Mouse (Mus musculus) CD4-positive, CD25-positive, alpha-beta regulatory T cell, adult 4 months (primary cell): Measurements from ENCODE around the gene Ildr2. TPM values are rescaled to one million over a fixed set of nuclear protein-coding genes. Genes with fewer than 3 reads are reported as not detected.
A peak's percentile ranks its signal among the peaks of the same experiment; 100 is the strongest.

Experiments
- ATAC-seq: one replicate; pipeline ENCODE4 v1.8.0; 2017
- polyA plus RNA-seq, 2 experiments: library from polyadenylated mRNA; unstranded; fragments of 100-300 nt; shearing (Covaris generic); gene quantifications; one replicate each; pipeline ENCODE4 v1.2.1; 2017

Ildr2 gene
- polyA plus RNA-seq, 2 experiments from 2014 or later, result not detected

DNA sequence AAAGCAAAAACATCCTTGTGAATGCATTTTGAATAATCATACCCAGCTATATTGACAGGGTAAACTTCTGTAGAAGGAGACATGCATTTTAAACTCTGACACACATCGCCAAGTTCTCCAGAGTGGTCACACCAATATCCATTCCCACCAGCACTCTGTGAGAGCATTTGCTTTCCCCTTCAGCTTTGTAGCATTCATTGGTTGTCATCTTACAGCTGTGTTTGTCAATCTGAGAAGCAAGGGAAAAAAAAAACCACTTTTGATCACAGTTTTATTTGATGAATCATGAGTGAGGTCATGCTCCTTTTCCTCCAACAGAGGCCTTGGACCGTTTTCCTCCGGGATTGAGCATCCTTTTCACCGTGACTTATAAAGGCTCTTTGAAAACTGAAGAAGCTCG lies 89.6 kb downstream of the Ildr2 start:
- ATAC-seq, result no peak

DNA sequence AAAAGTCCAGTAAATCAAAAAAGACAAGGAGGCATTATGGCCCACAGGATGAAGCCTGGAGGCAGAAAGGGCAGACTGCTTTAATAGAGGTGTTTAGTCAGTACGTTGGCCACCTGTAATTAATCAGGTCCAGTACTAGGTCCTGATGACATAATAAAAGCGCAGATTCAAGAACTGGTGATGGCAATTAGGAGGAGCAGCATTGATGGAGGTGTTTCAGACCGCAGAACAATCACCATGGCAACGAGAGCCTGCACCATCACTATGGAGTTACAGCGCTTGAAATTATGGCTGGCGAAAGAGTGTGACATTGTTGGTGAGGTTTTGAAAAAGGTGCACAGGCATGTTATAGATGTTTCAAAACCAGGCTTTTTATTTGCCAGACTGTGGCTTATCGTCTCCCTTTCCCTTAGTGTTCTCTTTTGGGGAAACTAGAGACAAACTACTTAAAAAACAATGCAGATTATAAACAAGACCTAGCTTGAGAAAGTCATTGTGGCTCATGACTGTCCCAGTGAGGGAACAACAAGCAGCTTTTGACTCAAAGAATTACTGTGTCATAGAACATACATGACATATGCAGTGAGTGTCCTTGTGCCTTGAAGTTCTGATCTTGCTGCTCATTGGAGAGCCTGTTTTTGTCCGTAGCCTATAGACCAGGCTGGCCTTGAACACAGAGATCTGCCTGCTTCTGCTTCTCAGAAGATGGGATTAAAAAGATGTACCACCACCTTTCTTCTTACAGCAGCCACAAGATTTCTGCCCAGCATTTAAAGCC lies 90.5 kb downstream of the Ildr2 start:
- no peak for ATAC-seq

GRCm38 (mm10) chr1:166345602-166346001 lies 91.7 kb downstream of the Ildr2 start:
- ATAC-seq, result no peak

DNA sequence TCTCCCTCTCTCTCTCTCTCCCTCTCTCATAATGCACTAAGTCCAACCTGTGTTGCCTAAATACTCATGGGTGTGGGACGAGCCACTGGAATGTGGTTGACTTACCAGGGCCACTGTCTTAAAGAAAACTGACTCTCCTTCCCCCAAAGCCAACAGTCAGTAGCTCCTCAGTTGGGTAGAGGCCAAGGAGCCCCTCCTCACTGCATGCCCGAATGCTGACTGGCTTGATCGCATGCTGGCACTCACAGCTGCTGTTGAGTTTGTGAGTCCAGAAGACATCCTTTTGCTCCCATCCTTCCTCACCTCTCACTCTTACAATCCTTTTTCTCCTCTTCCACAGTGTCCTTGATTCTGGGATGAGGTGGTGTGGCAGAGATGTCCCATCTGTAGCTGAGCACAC lies 93.0 kb downstream of the Ildr2 start:
- ATAC-seq, result no peak

DNA sequence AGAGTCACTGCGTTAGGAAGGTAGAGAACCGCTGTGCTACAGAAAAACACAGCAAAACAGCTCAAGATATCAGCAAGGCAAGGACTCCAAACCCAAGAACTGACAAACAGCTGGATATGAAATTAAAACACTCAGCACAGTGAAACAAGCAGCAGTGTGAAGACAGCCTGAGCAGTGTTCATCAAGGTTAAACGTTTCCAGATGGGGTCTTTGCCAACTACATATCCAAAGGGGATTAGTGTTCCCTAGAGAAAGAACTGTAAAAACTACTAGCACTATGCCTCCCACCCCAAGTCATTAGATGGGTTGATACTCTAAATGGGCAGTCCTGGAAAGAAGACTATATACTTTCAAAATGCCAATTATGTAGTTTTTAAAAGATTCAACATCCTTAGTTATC lies 95.4 kb downstream of the Ildr2 start:
- no peak for ATAC-seq

- no peak for ATAC-seq
These were observed 95.8 kb downstream of the Ildr2 start for GRCm38 (mm10) chr1:166349751-166350150.

DNA sequence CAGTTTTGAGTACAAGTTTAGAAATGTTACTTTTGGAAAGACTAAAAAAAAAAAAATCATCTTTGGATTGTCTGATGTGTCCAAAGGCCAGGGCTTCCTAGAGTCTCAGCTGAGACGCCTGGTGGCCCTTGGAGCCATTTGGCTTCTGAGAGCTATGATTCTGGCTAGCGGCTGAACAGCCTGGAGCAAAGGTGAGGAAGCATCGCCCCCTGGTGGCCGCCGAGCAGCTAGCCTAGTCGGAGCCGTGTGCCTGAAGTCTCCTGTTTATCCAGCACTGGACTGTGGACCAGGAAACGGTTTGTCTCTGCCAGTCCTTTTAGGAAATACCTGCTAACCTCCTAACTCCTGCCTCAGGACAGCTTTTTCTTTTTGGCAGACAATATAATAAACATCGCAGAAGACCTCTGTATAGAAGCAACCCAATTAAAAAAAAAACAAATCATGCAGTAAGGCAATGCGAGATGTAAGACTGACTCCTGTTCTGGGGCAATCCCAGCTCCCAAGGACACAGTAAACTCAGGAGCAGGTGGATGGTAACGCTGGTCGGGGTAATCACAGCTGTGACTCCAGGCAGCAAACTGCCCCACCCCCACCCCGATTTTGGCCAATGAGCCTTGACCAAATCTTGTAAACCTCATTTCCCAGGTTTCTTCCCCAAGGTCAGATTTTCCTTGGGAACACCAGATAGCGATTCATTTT lies 106.4 kb downstream of the Ildr2 start:
- ATAC-seq, result peak; percentile 95

DNA sequence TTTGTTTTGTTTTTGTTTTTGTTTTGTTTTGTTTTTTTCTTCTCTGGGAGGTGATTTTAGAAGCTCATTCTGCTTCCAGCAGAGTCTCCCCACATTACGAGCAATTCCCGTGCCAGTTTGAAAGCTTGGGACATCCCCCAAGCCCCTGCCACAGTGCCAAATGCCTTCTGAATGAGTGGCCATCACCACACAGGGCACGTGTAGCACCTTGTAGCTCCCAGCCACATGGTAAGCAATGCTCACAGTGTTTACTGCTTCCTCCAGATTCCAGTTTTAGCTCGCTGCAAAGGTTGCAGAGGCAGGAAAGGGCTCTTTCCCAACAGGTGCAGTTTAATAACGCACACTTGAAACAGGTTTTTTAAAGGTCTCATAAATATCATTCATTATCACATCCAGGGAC lies 107.0 kb downstream of the Ildr2 start:
- no peak for ATAC-seq

- no peak for ATAC-seq
These were observed 107.9 kb downstream of the Ildr2 start for GRCm38 (mm10) chr1:166361842-166362241.

DNA sequence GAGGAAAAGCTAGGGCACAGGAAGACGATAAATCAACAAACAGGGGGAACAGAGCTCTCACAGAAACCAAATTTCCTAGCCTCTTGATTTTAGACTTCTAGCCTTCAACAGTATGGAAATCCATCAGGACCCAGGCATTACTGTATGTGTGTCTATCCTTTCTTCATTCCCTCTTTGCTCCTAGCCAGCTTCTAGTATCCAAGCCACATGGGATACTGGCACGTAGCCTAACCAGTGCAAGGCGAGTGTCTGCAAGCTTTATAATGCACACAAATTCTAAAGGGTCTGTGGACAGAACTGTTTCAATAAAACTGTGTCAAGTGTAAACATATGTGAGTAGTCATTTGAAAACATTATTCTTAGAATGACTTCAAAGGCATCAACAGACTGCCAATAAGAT lies 108.7 kb downstream of the Ildr2 start:
- ATAC-seq, result no peak

DNA sequence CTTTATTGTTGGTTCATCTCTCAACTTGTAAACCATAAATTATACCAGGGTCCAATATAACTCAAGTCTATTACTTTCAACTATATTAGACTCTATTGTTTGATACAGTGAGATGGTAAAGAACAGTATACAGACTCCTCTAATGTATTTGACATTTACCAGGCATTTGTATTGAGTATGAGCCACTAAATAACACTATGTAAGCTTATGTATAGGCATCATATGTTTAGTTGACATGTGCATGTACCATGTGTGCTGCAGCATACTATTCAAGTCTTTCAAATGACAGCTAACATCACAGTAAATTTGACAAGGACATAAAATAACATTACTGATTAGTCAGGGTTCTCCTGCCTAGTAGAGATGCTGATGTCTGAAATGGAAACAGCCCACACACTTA lies 109.2 kb downstream of the Ildr2 start:
- no peak for ATAC-seq

Other genes starting within 250 kb of the Ildr2 start
- gene Dusp27, start 126.2 kb upstream of the Ildr2 start, polyA plus RNA-seq, result not detected
- gene Gpa33, start 123.9 kb upstream of the Ildr2 start, polyA plus RNA-seq, result not detected
- gene Mael, start 15.4 kb upstream of the Ildr2 start, polyA plus RNA-seq, result not detected
- gene Tada1, start 125.0 kb downstream of the Ildr2 start, polyA plus RNA-seq, result 10 to 100 TPM; 43.4 to 49.9 TPM
- gene Pogk, start 155.7 kb downstream of the Ildr2 start, polyA plus RNA-seq, result 1 to 10 TPM; 2.8 to 5.7 TPM
- not detected for gene Gm4846, start 243.4 kb downstream of the Ildr2 start, polyA plus RNA-seq